Mouse (Mus musculus): ENCODE measurements around the gene Mtcl1. TPM values are rescaled to one million over a fixed set of nuclear protein-coding genes. Genes with fewer than 3 reads are reported as not detected.

Mtcl1 gene
- polyA plus RNA-seq, 1 experiment from 2014 or later: 1.5 TPM

- Histone ChIP-seq H3K36me3 (ENCODE audit: control insufficient read depth, insufficient read depth) (no peaks in the 10 kb centered on the region), H3K4me3 (ENCODE audit: low read depth, low read length) (peak overlapping the region; percentile 68), H3K4me2 (replicated peaks; ENCODE audit: low read depth) (peak overlapping the region; percentile 97), H3K9ac (ENCODE audit: low read depth, low read length) (no peak overlapping the region), H3K9me3 (ENCODE audit: control insufficient read depth) (no peaks in the 10 kb centered on the region), H3K27me3 (replicated peaks; ENCODE audit: control insufficient read depth, insufficient read depth, low read length) (peaks cover 44% of the 10 kb centered on the region), H3K27ac (ENCODE audit: low read depth, low read length) (no peak overlapping the region), H3K4me1 (replicated peaks; ENCODE audit: control insufficient read depth, insufficient read depth, low read length) (no peaks in the 10 kb centered on the region)
- 6% methylated on average over 18 of the region's 18 CpGs for WGBS
- TF ChIP-seq CTCF (IDR thresholded peaks at IDR 0.05; ENCODE audit: low read depth): no peak
- no peak for ATAC-seq
These were observed 1.0 kb upstream of the Mtcl1 start for GRCm38 (mm10) chr17:66450526-66451070.

- Histone ChIP-seq H3K27me3 (replicated peaks; ENCODE audit: control insufficient read depth, insufficient read depth, low read length) (peaks cover 44% of the 10 kb centered on the region), H3K27ac (ENCODE audit: low read depth, low read length) (peak overlapping the region; percentile 28; the same call in 1 of the 2 replicates), H3K36me3 (ENCODE audit: control insufficient read depth, insufficient read depth) (no peaks in the 10 kb centered on the region), H3K9ac (ENCODE audit: low read depth, low read length) (peak overlapping the region; percentile 65), H3K9me3 (ENCODE audit: control insufficient read depth) (no peaks in the 10 kb centered on the region), H3K4me3 (ENCODE audit: low read depth, low read length) (peak overlapping the region; percentile 68), H3K4me1 (replicated peaks; ENCODE audit: control insufficient read depth, insufficient read depth, low read length) (no peaks in the 10 kb centered on the region), H3K4me2 (replicated peaks; ENCODE audit: low read depth) (peak overlapping the region; percentile 97)
- peak; percentile 35 for ATAC-seq
- WGBS: under 1% methylated on average over 69 of the region's 136 CpGs
- TF ChIP-seq CTCF (IDR thresholded peaks at IDR 0.05; ENCODE audit: low read depth): peak; percentile 53
These were observed 837 bp downstream of the Mtcl1 start for GRCm38 (mm10) chr17:66448421-66449405.

DNA sequence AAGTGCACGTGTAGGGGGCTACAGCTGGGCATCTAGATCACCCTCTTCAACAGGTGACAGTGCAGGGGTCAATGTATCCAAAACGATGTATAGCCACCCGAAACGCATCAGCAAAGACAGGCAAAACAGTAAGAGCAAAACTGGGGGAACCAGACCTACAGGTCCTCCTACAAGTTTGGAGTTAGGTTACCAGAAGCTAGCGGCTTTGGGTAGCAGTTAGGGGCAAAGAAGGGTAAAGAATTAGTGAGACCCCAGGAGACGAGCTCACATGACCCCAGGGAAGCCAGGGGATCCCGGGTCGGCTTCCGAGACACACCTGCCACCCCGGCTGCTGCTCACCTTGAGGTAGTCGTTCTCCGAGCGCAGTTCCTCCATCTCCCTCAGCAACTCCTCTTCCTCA is 1.6 kb downstream of the Mtcl1 start:
- Histone ChIP-seq H3K9me3 (ENCODE audit: control insufficient read depth) (no peaks in the 10 kb centered on the region), H3K9ac (ENCODE audit: low read depth, low read length) (peak overlapping the region; percentile 65), H3K27ac (ENCODE audit: low read depth, low read length) (no peak overlapping the region), H3K4me2 (replicated peaks; ENCODE audit: low read depth) (peak overlapping the region; percentile 97), H3K36me3 (ENCODE audit: control insufficient read depth, insufficient read depth) (no peaks in the 10 kb centered on the region), H3K4me1 (replicated peaks; ENCODE audit: control insufficient read depth, insufficient read depth, low read length) (no peaks in the 10 kb centered on the region), H3K27me3 (replicated peaks; ENCODE audit: control insufficient read depth, insufficient read depth, low read length) (peaks cover 44% of the 10 kb centered on the region), H3K4me3 (ENCODE audit: low read depth, low read length) (peak overlapping the region; percentile 68)
- no peak for ATAC-seq
- WGBS: 8% methylated on average over 13 of the region's 13 CpGs
- TF ChIP-seq CTCF (IDR thresholded peaks at IDR 0.05; ENCODE audit: low read depth): no peak

DNA sequence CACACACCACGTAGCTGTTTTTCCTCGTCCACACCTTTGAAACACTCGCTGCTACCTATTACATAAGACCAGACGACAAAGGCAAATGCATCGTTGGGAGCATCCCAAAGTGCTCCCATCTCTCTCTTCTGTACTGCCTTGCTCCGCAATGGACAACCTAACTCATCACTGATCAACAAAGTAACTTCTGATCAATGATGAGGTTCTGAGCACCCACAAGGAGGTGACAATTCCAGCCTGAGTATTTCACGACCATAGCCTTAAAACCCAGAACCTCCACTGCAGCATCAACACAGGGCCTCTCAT is 2.6 kb downstream of the Mtcl1 start:
- H3K9ac ChIP-seq (ENCODE audit: low read depth, low read length): no peak overlapping the region
- ATAC-seq: no peak
- no peak for TF ChIP-seq CTCF (IDR thresholded peaks at IDR 0.05; ENCODE audit: low read depth)

GRCm38 (mm10) chr17:66446196-66447006 is 3.1 kb downstream of the Mtcl1 start:
- no peak for TF ChIP-seq CTCF (IDR thresholded peaks at IDR 0.05; ENCODE audit: low read depth)
- 61% methylated on average over 7 of the region's 7 CpGs for WGBS
- no peak overlapping the region for H3K4me3 ChIP-seq (ENCODE audit: low read depth, low read length)
- no peaks in the 10 kb centered on the region for H3K4me1 ChIP-seq (replicated peaks; ENCODE audit: control insufficient read depth, insufficient read depth, low read length)
- peak overlapping the region; percentile 97 for H3K4me2 ChIP-seq (replicated peaks; ENCODE audit: low read depth)
- no peak overlapping the region for H3K9ac ChIP-seq (ENCODE audit: low read depth, low read length)
- H3K9me3 ChIP-seq (ENCODE audit: control insufficient read depth): no peaks in the 10 kb centered on the region
- H3K27ac ChIP-seq (ENCODE audit: low read depth, low read length): no peak overlapping the region
- H3K36me3 ChIP-seq (ENCODE audit: control insufficient read depth, insufficient read depth): no peaks in the 10 kb centered on the region
- peaks cover 36% of the 10 kb centered on the region for H3K27me3 ChIP-seq (replicated peaks; ENCODE audit: control insufficient read depth, insufficient read depth, low read length)
- ATAC-seq: no peak

More for the DNA sequence above, 2.6 kb downstream of the Mtcl1 start:
- Histone ChIP-seq H3K9me3 (ENCODE audit: control insufficient read depth) (no peaks in the 10 kb centered on the region), H3K36me3 (ENCODE audit: control insufficient read depth, insufficient read depth) (no peaks in the 10 kb centered on the region), H3K4me2 (replicated peaks; ENCODE audit: low read depth) (peak overlapping the region; percentile 97), H3K27me3 (replicated peaks; ENCODE audit: control insufficient read depth, insufficient read depth, low read length) (peaks cover 40% of the 10 kb centered on the region), H3K27ac (ENCODE audit: low read depth, low read length) (no peak overlapping the region), H3K4me3 (ENCODE audit: low read depth, low read length) (0 out of 2 replicates have a peak overlapping the region, but pooled peaks have one; percentile 68), H3K4me1 (replicated peaks; ENCODE audit: control insufficient read depth, insufficient read depth, low read length) (no peaks in the 10 kb centered on the region)
- WGBS: 66% methylated on average over 7 of the region's 7 CpGs

Measured in intestine, postnatal 0 days (tissue).